Mouse (Mus musculus) testis, adult 2 months (tissue): Measurements from ENCODE around the gene Adamts16.

ENCODE experiments used
- CTCF ChIP-seq: fragments of 200-500 bp; IDR thresholded peaks from 2 replicates; pipeline ENCODE4 v1.5.1; 2012; ENCODE audit warnings: low read depth, mild to moderate bottlenecking, inconsistent platforms, low read length, moderate library complexity; ENCODE audit not compliant: control insufficient read depth, insufficient read depth, insufficient replicate concordance
- POLR2A ChIP-seq: fragments of 200-500 bp; IDR thresholded peaks from 2 replicates; pipeline ENCODE4 v1.6.1; 2012; ENCODE audit warnings: low read depth, mild to moderate bottlenecking, inconsistent platforms, low read length, moderate library complexity; ENCODE audit not compliant: control insufficient read depth

- TF ChIP-seq CTCF (no peak), POLR2A (no peak)
Measured at GRCm38 (mm10) chr13:70866971-70867625, 25.5 kb upstream of the Adamts16 start.
